Mouse (Mus musculus) olfactory bulb, adult 2 months (tissue): ENCODE results near the gene Ola1.

Source experiments
- CTCF ChIP-seq: fragments of 200-500 bp; IDR thresholded peaks from 2 replicates; pipeline ENCODE4 v1.5.1; 2012; ENCODE audit warnings: low read depth, mild to moderate bottlenecking, low read length, moderate library complexity; ENCODE audit not compliant: insufficient read depth
- POLR2A ChIP-seq: fragments of 200-500 bp; IDR thresholded peaks from 2 replicates; pipeline ENCODE4 v1.6.1; 2012; ENCODE audit warnings: mild to moderate bottlenecking, low read depth, low read length, moderate library complexity; ENCODE audit not compliant: insufficient read depth

DNA sequence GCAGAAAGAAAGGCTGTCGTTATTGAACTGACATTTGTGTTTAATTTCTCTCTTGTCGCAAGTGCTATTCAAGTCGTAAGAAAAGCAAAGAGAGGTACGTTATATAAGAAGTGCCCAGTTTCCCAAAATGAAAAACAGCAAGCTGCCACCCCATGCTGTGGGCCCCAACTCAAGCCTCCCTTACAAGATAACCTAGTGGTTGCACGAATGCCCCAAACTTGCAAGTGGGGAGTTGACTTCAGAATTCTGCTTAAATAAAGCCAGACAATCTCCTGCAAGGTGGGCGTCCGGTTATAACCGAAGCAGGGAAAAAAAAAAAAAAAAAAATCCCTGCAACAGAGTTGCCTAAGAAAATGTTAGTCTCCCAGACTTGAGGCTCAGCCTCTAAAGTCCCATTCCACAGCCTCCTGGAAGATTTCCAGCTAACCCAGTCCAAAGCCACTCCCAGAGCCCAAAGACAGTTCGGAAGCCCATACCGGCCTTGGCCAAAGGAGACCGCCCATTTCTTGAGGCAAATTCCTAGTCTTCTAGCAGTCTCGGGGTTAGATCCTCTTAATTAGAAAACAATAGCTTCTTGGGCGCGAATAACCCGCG is 44.5 kb upstream of the Ola1 start:
- TF ChIP-seq POLR2A (no peak), CTCF (no peak)
